Mouse (Mus musculus) ovary, postnatal 36 days (tissue): ENCODE data around the gene Cartpt.
"Not testable (repeated sequence)": the region's sequence is repeated elsewhere in the genome, so short reads cannot be mapped to it uniquely, and the experiment has no call there.

Experiments used
- DNase-seq: peaks from one replicate; pipeline ENCODE4 v3.0.0; 2022; ENCODE audit warnings: low spot score, mixed read lengths

Cartpt gene

DNA sequence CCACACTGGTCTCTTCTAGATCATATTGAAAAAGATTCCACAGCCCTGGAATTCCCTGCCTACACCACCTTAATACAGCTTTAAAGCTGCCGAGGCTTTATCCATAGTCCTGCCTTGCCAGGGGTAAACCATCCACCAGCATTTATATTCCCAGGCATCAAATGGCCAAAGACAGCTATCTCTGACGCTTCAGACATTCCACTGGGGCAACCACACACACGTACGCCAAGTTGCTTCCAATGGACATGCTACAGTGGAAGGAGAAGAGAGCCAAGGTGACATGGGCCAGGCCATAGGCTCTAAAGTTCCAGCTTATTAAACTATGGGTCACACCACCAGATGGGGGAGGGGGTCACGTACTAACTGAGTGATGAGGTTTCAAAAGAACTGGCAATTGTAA is 45.7 kb downstream of the Cartpt start:
- no peak for DNase-seq

DNA sequence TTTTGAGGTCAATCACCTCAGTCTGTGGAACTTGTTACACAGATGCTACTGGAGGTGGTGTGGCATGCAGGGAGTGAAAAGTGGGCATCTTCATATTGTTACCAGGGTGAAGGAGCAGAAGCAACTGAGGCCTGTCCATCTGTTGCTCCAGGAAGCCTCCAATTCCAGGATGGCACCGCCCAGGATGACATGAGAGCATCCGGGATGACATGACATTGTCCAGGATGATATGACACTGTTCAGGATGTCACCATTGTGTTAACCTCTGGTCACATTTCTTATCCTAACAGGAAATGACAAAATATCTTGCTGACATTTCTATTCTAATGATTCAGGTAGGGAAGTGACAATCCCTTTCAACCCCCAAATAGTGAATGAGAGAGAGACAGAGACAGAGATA is 47.8 kb downstream of the Cartpt start:
- no peak for DNase-seq

DNA sequence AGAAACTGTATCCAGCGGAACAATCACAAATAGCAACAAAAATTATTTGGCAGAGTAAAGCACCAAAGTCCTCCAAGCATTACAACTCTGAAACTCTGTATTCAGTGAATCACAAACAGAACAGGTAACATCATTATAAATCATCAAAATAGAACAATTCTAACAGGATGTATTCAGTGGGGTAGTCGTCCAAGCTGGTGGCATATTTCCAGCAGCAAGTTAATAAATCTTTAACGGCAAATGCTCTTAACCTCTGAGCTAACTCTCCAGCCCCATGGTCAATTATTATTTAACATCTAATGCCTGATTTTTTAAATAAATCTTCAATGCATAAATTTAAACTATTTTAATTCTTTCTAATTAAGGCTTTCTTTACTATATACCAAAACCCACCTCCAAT is 48.5 kb downstream of the Cartpt start:
- DNase-seq = not testable (repeated sequence)

DNA sequence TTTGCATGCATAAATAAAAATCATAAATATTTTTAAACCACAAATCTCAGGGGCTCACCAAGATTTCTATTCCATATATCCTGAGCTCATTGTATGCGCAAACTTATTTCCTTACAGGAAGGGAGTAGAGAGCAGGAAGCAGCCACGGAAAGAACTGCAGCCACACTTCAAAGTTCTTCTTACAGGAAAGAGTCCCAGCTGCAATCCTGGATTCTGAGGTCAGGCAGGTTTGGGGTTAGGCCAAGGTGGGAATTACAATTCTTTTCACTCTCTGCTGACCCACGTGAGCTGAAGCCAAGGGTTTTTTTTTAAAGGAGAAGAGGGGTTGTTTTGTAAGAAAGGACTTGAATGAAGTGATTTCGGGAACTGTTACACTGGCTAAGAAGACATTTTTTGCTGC is 49.9 kb downstream of the Cartpt start:
- DNase-seq = no peak

DNA sequence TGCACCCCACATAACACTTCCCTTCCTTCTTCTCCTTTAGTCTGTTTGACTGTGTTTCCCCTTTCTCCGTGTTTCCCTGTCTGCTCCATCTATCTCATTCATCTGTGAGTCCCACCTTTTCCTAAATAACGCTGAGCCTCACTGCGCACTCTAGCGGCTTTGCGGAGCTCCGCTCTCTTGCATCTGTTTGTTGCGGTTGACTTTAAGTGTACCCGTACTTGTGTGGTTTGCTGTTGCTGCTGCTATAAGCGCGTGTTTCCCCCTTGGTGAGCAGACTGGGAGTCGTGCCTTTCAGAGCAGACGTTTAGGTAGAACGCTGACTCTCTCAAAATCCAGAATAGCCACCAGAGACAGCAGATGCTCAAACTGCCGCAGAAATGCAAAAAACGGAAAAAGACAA is 51.3 kb downstream of the Cartpt start:
- DNase-seq = no peak
